Mouse (Mus musculus) brain, embryonic 14.5 days (tissue): ENCODE results near the gene Olfr1386. TPM values are rescaled to one million over a fixed set of nuclear protein-coding genes. Genes with fewer than 3 reads are reported as not detected.
A peak's percentile ranks its signal among the peaks of the same experiment; 100 is the strongest.
"Not testable (repeated sequence)": the region's sequence is repeated elsewhere in the genome, so short reads cannot be mapped to it uniquely, and the experiment has no call there.

Source experiments
- DNase-seq: peaks from one replicate; pipeline ENCODE4 v3.0.0-alpha.2; 2011; ENCODE audit warnings: low read depth
- CTCF ChIP-seq: fragments of 200-500 bp; IDR thresholded peaks from 2 replicates; pipeline ENCODE4 v1.5.1; 2012; ENCODE audit warnings: inconsistent platforms, mild to moderate bottlenecking, moderate library complexity, borderline replicate concordance; ENCODE audit not compliant: insufficient read depth, insufficient read length; ENCODE audit errors: extremely low read depth
- POLR2A ChIP-seq: fragments of 200-500 bp; IDR thresholded peaks from 2 replicates; pipeline ENCODE4 v1.6.1; 2012; ENCODE audit warnings: mild to moderate bottlenecking, inconsistent platforms, borderline replicate concordance; ENCODE audit not compliant: poor library complexity, insufficient read depth, insufficient read length, severe bottlenecking; ENCODE audit errors: extremely low read depth
- polyA plus RNA-seq: library from polyadenylated mRNA; depleted of rRNA; stranded (reverse); fragments of >200 nt; gene quantifications from 2 replicates; pipeline ENCODE4 v1.2.3, GENCODE M21; 2012; rRNA removed

Olfr1386 gene
- polyA plus RNA-seq: not detected in 2 replicates

DNA sequence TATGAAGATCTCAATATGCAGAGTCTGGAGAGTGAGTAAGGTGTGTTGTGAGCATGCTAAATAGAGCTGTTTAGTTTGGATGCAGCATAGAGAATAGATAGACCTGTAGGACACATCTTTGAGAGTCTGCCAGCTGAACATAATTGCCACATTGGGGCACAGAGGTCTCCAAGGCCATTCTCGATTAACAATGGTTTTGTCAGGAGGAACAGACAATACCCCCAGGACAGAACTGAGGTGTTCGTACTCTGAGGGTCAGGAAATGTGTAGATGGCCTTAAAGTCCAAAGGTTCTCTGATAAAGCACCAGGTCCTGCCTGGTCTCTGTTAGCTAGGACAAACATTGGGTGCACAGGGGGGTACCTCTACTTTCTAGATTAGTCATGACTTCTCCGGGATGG is at the start of gene Olfr1386:
Gene Olfr1386, plus strand, starts transcription at position 301 of the 400 bp plus-strand sequence.
- not testable (repeated sequence) for DNase-seq

DNA sequence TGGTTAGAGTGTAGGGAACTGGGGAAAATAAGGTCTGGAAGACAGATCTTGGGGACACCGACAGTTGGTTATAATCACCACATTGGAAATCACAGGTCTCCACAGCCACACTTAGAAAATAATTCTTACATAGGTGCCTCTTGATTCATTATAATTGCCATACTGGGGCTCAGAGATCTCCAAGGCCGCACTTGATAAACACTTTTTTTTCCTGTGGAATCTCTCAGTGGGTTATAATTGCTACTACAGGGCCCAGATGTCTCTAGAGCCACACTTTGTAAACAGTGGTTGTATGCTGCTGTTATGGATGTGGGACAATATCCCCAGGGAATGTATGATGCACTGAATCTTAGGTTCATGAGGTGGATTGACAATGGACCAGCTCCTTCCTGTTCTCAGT is 42.1 kb upstream of the Olfr1386 start, which contains the start of gene Olfr1389:
Gene Olfr1389, plus strand, starts transcription at position 301 of the 400 bp plus-strand sequence.
- TF ChIP-seq POLR2A (no peak), CTCF (no peak)
- DNase-seq: no peak

DNA sequence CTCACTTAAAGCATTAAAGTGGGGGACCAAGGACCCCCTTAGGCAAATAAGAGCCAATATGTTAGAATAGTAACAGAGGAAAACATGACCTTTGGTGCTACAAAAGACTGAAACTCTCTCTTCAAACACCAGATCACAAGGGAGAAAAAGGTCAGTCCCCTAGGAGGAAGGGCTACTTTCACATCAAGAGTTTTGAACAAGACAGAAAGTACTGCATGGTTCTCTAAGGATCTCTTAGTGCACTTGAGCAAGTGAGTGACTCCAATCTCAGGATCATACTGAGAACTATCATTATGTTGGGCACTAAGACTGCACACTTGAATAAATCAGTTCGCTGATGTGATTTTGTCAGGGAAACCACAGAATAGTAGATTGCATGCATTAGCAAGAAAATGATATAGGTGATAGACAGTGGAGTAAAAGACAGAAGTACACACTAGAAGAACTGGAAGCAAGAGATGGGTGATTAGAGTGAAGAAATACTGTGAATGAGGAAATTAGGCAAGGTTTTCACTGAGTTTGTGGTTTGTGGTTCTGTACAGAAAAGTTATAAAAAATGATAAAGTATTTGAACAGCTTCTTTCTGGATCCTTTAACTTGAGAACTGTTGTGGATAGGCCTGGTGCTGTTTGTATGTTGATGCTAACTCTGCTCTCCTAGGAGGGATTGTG is 39.5 kb upstream of the Olfr1386 start:
- no peak for DNase-seq
- TF ChIP-seq CTCF (no peak), POLR2A (no peak)

DNA sequence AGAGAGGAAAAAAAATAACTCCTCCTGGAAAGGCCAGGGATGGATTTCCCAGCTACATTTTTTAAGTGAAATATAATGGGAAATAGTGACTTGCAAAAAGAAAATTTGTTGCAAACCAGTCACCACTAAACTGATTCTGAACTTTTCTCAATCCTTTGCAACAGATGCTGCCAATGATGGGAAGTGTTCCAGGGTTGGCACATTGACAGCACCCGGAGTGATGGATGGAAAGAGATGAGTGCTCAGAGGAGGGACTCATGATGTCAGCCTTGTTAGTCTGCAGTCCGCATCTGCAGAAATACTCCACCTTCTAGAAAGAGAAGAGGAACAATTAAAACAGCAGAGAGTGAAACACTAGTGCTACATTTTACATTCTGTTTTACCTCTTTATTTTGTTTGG is 35.2 kb upstream of the Olfr1386 start:
- no peak for TF ChIP-seq CTCF
- peak; percentile 23 for DNase-seq

DNA sequence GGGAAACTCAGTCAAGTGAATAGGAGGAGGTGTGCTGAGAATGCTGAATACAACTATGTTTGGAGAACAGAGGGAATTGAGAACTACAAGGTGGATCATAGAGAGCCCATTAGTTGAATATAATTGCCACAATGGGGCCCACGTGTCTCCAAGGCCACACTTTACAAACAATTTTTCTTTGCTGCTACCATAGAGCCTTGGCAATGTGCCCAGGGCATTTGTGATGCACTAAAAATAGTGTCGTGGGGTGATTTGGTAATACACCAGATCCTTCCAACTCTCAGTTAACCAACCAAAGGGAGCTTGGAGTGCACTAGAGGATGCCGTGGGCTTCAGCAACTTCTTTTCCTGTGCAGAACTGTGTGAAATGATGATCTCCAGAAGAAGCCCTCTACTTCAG is 28.4 kb upstream of the Olfr1386 start, which contains the start of gene Olfr1388:
Gene Olfr1388, plus strand, starts transcription at position 214 of the 400 bp plus-strand sequence.
- TF ChIP-seq CTCF (no peak), POLR2A (no peak)
- DNase-seq: peak; percentile 1

DNA sequence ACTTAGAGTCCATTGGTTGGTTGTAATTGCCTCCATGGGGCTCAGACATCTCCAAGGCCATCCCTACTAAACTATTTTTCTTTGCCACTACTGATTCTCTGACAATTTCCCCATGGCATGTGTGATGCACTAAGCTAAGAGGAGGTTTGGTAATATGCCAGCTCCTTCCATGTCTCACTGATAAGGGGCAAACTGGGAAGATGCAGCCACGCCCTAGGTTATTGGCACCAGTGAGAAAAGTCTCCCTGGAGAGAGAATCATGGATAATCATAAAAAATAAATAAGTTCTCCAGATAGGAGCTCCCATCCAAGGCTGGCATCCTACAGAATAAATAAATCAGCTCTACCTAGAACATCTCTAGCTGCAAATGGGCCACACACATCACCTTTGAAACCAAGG is 9.8 kb upstream of the Olfr1386 start, which contains the start of gene Olfr1387:
Gene Olfr1387, plus strand, starts transcription at position 301 of the 400 bp plus-strand sequence.
- DNase-seq: no peak
- TF ChIP-seq POLR2A (no peak), CTCF (no peak)

DNA sequence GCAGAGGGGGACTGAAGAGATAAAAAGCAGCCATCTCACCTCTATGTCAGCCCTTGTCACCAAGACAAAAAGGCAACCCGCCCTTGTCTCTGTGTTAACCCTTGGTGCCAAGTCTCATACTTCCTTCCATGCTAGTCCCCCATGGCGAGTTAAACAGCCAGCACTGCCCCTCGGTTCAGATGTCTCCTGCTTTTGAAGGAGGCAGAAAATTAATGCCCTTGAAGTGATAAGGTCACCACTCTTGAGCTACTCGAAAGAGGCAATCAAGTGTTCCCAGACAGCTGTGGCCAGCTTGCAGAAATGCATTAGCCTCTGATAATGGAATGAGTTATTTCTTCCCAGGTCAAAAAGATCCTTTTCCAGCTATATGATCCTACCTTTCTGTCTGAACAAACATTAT is 21.1 kb downstream of the Olfr1386 start:
- peak; percentile 1 for DNase-seq
- TF ChIP-seq POLR2A: no peak
- no peak for TF ChIP-seq CTCF

DNA sequence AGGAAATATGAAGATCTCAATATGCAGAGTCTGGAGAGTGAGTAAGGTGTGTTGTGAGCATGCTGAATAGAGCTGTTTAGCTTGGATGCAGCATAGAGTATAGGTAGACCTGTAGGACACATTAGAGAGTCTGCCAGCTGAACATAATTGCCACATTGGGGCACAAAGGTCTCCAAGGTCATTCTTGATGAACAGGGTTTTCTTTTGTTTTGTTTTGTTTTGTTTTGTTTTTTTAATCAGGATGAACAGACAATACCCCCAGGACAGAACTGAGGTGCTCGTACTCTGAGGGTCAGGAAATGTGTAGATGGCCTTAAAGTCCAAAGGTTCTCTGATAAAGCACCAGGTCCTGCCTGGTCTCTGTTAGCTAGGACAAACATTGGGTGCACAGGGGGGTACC is 23.9 kb downstream of the Olfr1386 start, which contains the start of gene Olfr1385:
Gene Olfr1385, plus strand, starts transcription at position 301 of the 400 bp plus-strand sequence.
- DNase-seq: not testable (repeated sequence)

DNA sequence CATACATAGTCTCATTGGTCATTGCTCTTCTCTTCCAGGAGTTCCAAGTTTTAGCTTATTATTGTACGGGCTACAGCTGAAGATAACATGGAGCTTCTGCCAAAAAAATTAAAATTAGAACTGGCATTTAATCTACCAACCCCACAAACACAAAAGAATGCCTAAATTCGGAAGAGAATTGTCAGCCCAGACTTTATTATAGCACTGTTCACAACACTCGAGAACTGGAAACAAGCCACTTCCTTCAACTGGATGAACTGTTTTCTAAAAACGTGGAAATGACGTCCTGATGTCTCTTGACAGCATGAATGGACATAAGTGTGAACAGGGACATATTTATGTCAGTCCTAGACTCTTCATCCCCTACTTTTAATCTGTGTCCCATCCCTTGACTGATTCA is 53.2 kb downstream of the Olfr1386 start:
- DNase-seq: no peak
- no peak for TF ChIP-seq CTCF
- no peak for TF ChIP-seq POLR2A

DNA sequence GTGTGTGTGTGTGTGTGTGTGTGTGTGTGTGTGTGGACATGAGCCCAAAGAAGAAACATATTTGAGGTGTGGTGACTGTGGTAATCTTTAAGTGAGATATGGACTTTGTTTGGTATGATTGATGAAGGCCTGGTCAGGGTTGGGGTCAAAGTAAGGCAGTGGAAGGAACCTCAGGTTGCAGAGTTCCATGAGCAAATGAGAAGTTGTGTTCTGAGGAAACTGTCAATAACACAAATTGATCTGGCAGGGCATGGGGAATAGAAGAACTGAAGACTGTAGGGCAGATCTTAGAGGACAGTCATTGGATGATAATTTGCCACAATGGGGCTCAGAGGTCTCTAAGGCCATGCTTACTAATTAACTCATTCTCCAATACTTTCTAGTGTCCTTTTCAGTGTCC is 54.5 kb downstream of the Olfr1386 start, which contains the start of gene Olfr1383:
Gene Olfr1383, plus strand, starts transcription at position 301 of the 400 bp plus-strand sequence.
- DNase-seq: no peak

More for the DNA sequence above, 54.5 kb downstream of the Olfr1386 start, which contains the start of gene Olfr1383:
- TF ChIP-seq POLR2A (no peak), CTCF (no peak)

Other genes starting within 250 kb of the Olfr1386 start
- gene Mgat1, start 220.9 kb upstream of the Olfr1386 start, polyA plus RNA-seq: 60.6 and 65.9 TPM in 2 replicates
- 0.19 and 0.26 TPM in 2 replicates for gene Olfr1393, start 186.7 kb upstream of the Olfr1386 start, polyA plus RNA-seq
- 0.26 and 0.29 TPM in 2 replicates for gene Olfr1392, start 179.8 kb upstream of the Olfr1386 start, polyA plus RNA-seq
- gene Olfr10, start 160.3 kb upstream of the Olfr1386 start, polyA plus RNA-seq: not detected in 2 replicates
- gene Olfr1391, start 142.3 kb upstream of the Olfr1386 start, polyA plus RNA-seq: not detected in 2 replicates
- not detected in 2 replicates for gene Olfr1390, start 129.9 kb upstream of the Olfr1386 start, polyA plus RNA-seq
- gene Olfr1389, start 42.0 kb upstream of the Olfr1386 start, polyA plus RNA-seq: not detected in 2 replicates
- 0.16 and 0.25 TPM in 2 replicates for gene Olfr1388, start 28.4 kb upstream of the Olfr1386 start, polyA plus RNA-seq
- not detected in 2 replicates for gene Olfr1387, start 9.7 kb upstream of the Olfr1386 start, polyA plus RNA-seq
- not detected in 2 replicates for gene Olfr1385, start 24.0 kb downstream of the Olfr1386 start, polyA plus RNA-seq
- gene Olfr1384, start 41.7 kb downstream of the Olfr1386 start, polyA plus RNA-seq: not detected in 2 replicates
- gene Olfr1383, start 54.6 kb downstream of the Olfr1386 start, polyA plus RNA-seq: not detected in 2 replicates
- not detected in 2 replicates for gene Olfr1382, start 63.2 kb downstream of the Olfr1386 start, polyA plus RNA-seq
- not detected in 2 replicates for gene Olfr1381, start 78.4 kb downstream of the Olfr1386 start, polyA plus RNA-seq
- gene Olfr1380, start 91.8 kb downstream of the Olfr1386 start, polyA plus RNA-seq: not detected in 2 replicates
- gene Flt4, start 144.2 kb downstream of the Olfr1386 start, polyA plus RNA-seq: 2.3 and 3.7 TPM in 2 replicates
- gene Scgb3a1, start 198.6 kb downstream of the Olfr1386 start, polyA plus RNA-seq: not detected in 2 replicates
- 72.9 and 74.3 TPM in 2 replicates for gene Cnot6, start 247.7 kb downstream of the Olfr1386 start, polyA plus RNA-seq